Mouse (Mus musculus): ENCODE data around the gene Mfsd11. TPM values are rescaled to one million over a fixed set of nuclear protein-coding genes. Genes with fewer than 3 reads are reported as not detected.
A peak's percentile ranks its signal among the peaks of the same experiment; 100 is the strongest.
"Not testable (repeated sequence)": the region's sequence is repeated elsewhere in the genome, so short reads cannot be mapped to it uniquely, and the experiment has no call there.

Mfsd11 gene
- polyA plus RNA-seq, 1 experiment from 2014 or later = 51.2 TPM

DNA sequence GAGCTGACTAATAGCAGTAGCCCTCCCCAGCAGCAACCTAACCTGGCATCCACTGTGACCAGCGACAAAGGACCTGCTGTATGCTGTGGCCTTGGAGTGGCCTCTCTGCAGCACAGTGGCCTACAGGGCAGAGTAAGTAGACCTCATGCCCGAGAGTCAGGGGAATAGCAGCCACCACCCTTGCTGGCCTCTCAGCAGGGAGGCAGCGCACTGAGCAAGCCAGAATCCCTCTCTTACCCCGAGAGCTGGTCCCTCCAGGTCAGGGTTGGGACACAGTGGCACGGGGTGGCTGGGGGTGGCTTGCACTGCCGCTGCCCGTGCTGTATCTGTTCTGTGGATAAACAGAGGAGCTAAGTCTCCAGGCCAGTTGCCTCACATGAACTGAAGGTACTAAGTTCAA, 12.6 kb upstream of the Mfsd11 start:
- H3K27me3 ChIP-seq = no peaks in the 10 kb centered on the region
- no peak for ATAC-seq (ENCODE audit: insufficient number of reproducible peaks, insufficient read depth, low FRiP score, low TSS enrichment)
- peak overlapping the region; percentile 22; the same call in 1 of the 2 replicates for H3K4me2 ChIP-seq (replicated peaks)
- H3K9ac ChIP-seq = 0 out of 2 replicates have a peak overlapping the region, but pooled peaks have one; percentile 27
- H3K9me3 ChIP-seq = no peaks in the 10 kb centered on the region
- 80% methylated on average over 7 of the region's 7 CpGs for WGBS
- H3K4me3 ChIP-seq = no peak overlapping the region
- H3K36me3 ChIP-seq = peaks cover 63% of the 10 kb centered on the region
- H3K27ac ChIP-seq = no peak overlapping the region
- peaks cover 32% of the 10 kb centered on the region for H3K4me1 ChIP-seq

GRCm38 (mm10) chr11:116840748-116841147, 11.5 kb upstream of the Mfsd11 start:
- 84% methylated on average over 4 of the region's 4 CpGs for WGBS
- no peaks in the 10 kb centered on the region for H3K27me3 ChIP-seq
- peaks cover 51% of the 10 kb centered on the region for H3K36me3 ChIP-seq
- H3K4me1 ChIP-seq = peaks cover 33% of the 10 kb centered on the region
- H3K9me3 ChIP-seq = no peaks in the 10 kb centered on the region
- no peak for ATAC-seq (ENCODE audit: insufficient number of reproducible peaks, insufficient read depth, low FRiP score, low TSS enrichment)
- H3K4me3 ChIP-seq = peak overlapping the region; percentile 86
- H3K27ac ChIP-seq = no peak overlapping the region
- peak overlapping the region; percentile 82 for H3K4me2 ChIP-seq (replicated peaks)
- H3K9ac ChIP-seq = peak overlapping the region; percentile 19; the same call in 1 of the 2 replicates

GRCm38 (mm10) chr11:116842531-116843260, 9.5 kb upstream of the Mfsd11 start:
- H3K4me2 ChIP-seq (replicated peaks) = peak overlapping the region; percentile 82
- peak overlapping the region; percentile 97 for H3K27ac ChIP-seq
- H3K36me3 ChIP-seq = peaks cover 37% of the 10 kb centered on the region
- peak; percentile 67; the same call in 1 of the 2 replicates for ATAC-seq (ENCODE audit: insufficient number of reproducible peaks, insufficient read depth, low FRiP score, low TSS enrichment)
- peak overlapping the region; percentile 84 for H3K9ac ChIP-seq
- no peaks in the 10 kb centered on the region for H3K27me3 ChIP-seq
- WGBS = 0% methylated on average over 71 of the region's 73 CpGs
- H3K9me3 ChIP-seq = no peaks in the 10 kb centered on the region
- H3K4me1 ChIP-seq = peaks cover 33% of the 10 kb centered on the region
- H3K4me3 ChIP-seq = peak overlapping the region; percentile 86

DNA sequence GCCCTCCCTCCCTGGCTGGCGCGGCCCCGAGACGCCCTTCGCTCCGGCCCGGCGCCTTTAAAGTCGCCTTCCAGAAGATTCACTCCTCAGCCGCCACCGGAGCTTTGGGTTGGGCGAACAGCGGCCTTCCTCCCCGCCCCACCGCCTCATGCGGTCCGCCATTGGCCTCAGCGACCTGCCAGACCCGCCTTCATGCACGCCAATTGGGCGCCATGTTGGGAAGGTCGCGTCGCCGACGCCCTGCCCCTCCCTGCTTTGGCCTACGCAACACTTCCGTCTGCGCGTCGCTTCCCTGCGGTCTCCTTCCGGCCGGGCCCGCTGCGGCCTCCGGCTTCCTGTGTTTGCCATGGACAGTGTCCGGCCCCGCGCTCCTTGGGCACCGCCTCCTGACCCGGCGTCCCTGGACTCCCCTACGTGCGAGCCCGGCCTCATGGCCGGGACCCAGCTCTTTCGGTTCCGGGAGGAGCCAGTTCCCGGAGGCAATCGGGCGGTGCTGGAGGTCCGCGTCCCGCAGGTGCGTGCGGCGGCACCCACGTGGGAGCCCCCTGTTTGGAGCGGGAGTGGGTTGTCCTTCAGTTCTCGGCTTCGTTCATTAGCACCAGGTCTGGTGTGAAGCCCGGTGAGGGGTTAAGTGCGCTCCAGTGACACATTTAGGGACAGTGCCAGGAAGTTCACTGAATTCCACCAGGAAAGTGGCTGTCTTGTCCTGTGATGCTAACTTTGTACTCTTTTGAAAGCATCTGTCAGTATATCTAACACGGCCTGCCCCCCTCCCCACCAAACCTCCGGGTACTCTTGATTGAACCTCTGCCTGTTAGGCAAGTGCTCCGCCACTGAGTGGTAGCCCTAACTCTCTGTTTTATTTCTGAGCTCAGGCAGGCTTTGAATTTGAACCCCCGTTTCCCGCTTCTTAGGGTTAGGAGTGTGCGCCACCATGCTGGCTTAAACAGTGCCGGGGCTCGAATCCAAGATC, 8.7 kb upstream of the Mfsd11 start, which contains the start of the genes Mettl23 and Jmjd6:
Gene Mettl23 (plus strand): TSS at position 18 of the 973 bp plus-strand sequence.
Gene Jmjd6 (minus strand): TSS at position 189 of the 973 bp plus-strand sequence.
- Histone ChIP-seq H3K4me1 (peaks cover 33% of the 10 kb centered on the region), H3K27ac (peak within 1 kb of the TSS; percentile 97), H3K4me3 (peak within 1 kb of the TSS; percentile 86), H3K4me2 (replicated peaks) (peak within 1 kb of the TSS; percentile 82), H3K9ac (peak within 1 kb of the TSS; percentile 84), H3K9me3 (no peaks in the 10 kb centered on the region), H3K27me3 (no peaks in the 10 kb centered on the region), H3K36me3 (peaks cover 37% of the 10 kb centered on the region)
- WGBS = 1% methylated on average over 72 of the region's 72 CpGs
- peak; percentile 91 for ATAC-seq (ENCODE audit: insufficient number of reproducible peaks, insufficient read depth, low FRiP score, low TSS enrichment)

DNA sequence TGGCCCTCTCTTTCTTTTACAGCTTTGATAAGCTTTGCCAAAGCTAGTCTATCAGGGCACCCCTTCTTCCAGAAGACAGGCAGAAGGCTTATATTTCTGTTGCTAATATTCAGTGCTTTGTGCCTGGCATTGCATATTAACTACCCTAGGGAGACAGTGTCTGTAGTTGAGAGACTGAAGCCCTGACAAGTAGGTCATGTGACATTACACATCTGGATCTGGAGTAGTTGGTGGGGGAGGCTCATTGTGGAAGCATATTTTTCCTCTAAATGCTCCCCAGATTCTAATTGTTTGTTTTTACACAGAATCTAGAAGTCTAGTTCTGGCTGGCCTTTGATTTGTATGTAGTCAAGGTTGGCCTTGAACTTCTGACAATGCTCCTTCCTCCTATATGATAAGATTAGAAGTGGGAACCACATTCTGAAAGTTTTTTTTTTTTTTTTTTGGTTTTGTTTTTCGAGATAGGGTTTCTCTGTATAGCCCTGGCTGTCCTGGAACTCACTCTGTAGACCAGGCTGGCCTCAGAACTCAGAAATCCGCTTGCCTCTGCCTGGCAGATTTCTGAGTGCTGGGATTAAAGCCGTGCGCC, 5.6 kb upstream of the Mfsd11 start:
- Histone ChIP-seq H3K9ac (no peak overlapping the region), H3K9me3 (no peaks in the 10 kb centered on the region), H3K4me1 (peaks cover 20% of the 10 kb centered on the region), H3K27me3 (no peaks in the 10 kb centered on the region), H3K36me3 (peaks cover 32% of the 10 kb centered on the region), H3K27ac (no peak overlapping the region), H3K4me2 (replicated peaks) (no peak overlapping the region), H3K4me3 (no peak overlapping the region)
- 74% methylated on average over 4 of the region's 4 CpGs for WGBS
- ATAC-seq (ENCODE audit: insufficient number of reproducible peaks, insufficient read depth, low FRiP score, low TSS enrichment) = no peak

- Histone ChIP-seq H3K4me1 (peaks cover 17% of the 10 kb centered on the region), H3K4me3 (no peak overlapping the region), H3K27ac (peak overlapping the region; percentile 46; the same call in 1 of the 2 replicates), H3K27me3 (no peaks in the 10 kb centered on the region), H3K9me3 (no peaks in the 10 kb centered on the region), H3K4me2 (replicated peaks) (no peak overlapping the region), H3K36me3 (peaks cover 32% of the 10 kb centered on the region), H3K9ac (no peak overlapping the region)
- ATAC-seq (ENCODE audit: insufficient number of reproducible peaks, insufficient read depth, low FRiP score, low TSS enrichment) = no peak
- 92% methylated on average over 3 of the region's 3 CpGs for WGBS
Observed at GRCm38 (mm10) chr11:116847187-116848085, 4.8 kb upstream of the Mfsd11 start.

- H3K9ac ChIP-seq = no peak overlapping the region
- H3K4me1 ChIP-seq = peaks cover 17% of the 10 kb centered on the region
- 0 out of 2 replicates have a peak overlapping the region, but pooled peaks have one; percentile 46 for H3K27ac ChIP-seq
- H3K4me3 ChIP-seq = no peak overlapping the region
- no peak for ATAC-seq (ENCODE audit: insufficient number of reproducible peaks, insufficient read depth, low FRiP score, low TSS enrichment)
- peaks cover 32% of the 10 kb centered on the region for H3K36me3 ChIP-seq
- no peaks in the 10 kb centered on the region for H3K27me3 ChIP-seq
- H3K4me2 ChIP-seq (replicated peaks) = no peak overlapping the region
- H3K9me3 ChIP-seq = no peaks in the 10 kb centered on the region
- 81% methylated on average over 5 of the region's 5 CpGs for WGBS
Observed at GRCm38 (mm10) chr11:116848086-116848876, 4.0 kb upstream of the Mfsd11 start.

GRCm38 (mm10) chr11:116848877-116849178, 3.4 kb upstream of the Mfsd11 start:
- Histone ChIP-seq H3K36me3 (peaks cover 32% of the 10 kb centered on the region), H3K4me1 (peaks cover 17% of the 10 kb centered on the region)
- not testable (repeated sequence) for H3K4me3 ChIP-seq; H3K9me3 ChIP-seq; H3K9ac ChIP-seq; H3K27me3 ChIP-seq; H3K4me2 ChIP-seq (replicated peaks); H3K27ac ChIP-seq; ATAC-seq (ENCODE audit: insufficient number of reproducible peaks, insufficient read depth, low FRiP score, low TSS enrichment)
- WGBS = 85% methylated on average over 2 of the region's 2 CpGs

- Histone ChIP-seq H3K36me3 (peaks cover 32% of the 10 kb centered on the region), H3K9me3 (no peaks in the 10 kb centered on the region), H3K9ac (no peak overlapping the region), H3K4me2 (replicated peaks) (no peak overlapping the region), H3K27me3 (no peaks in the 10 kb centered on the region), H3K27ac (no peak overlapping the region), H3K4me1 (peaks cover 15% of the 10 kb centered on the region), H3K4me3 (no peak overlapping the region)
- no peak for ATAC-seq (ENCODE audit: insufficient number of reproducible peaks, insufficient read depth, low FRiP score, low TSS enrichment)
Observed at GRCm38 (mm10) chr11:116849587-116849986, 2.7 kb upstream of the Mfsd11 start.

DNA sequence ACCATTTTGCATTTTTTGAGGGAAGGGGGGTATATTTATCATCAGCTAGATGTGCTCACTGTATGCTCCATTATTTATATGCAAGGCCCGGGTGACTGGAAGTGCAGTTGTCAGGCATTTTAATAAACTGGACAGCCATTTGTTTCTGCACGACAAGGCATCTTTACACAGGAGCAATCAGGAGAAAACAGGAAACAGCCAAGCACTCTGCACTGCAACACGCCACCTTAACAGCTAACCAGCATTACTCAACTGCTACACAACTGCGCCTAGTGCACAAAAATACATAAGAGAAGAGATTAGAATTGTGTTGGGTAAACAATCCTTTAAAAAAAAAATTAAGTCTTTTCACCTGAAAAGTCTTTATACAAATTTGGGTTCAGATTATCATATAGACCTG, 2.2 kb upstream of the Mfsd11 start:
- Histone ChIP-seq H3K27me3 (no peaks in the 10 kb centered on the region), H3K4me3 (0 out of 2 replicates have a peak overlapping the region, but pooled peaks have one; percentile 96), H3K4me2 (replicated peaks) (peak overlapping the region; percentile 82), H3K36me3 (peaks cover 32% of the 10 kb centered on the region), H3K9ac (no peak overlapping the region), H3K4me1 (peaks cover 19% of the 10 kb centered on the region), H3K9me3 (no peaks in the 10 kb centered on the region), H3K27ac (no peak overlapping the region)
- no peak for ATAC-seq (ENCODE audit: insufficient number of reproducible peaks, insufficient read depth, low FRiP score, low TSS enrichment)
- WGBS = 63% methylated on average over 4 of the region's 4 CpGs
